Mouse (Mus musculus) granulocyte monocyte progenitor cell, adult 5-6 weeks (primary cell): Measurements from ENCODE around the gene Fpr-rs7. TPM values are rescaled to one million over a fixed set of nuclear protein-coding genes. Genes with fewer than 3 reads are reported as not detected.

Experiments used
- ATAC-seq: replicated peaks from 2 replicates; pipeline ENCODE4 v1.8.0; 2016; ENCODE audit warnings: mild to moderate bottlenecking, moderate TSS enrichment, inconsistent platforms; ENCODE audit not compliant: poor library complexity, severe bottlenecking
- total RNA-seq, 2 experiments: library from RNA; stranded (forward) in 1 of 2; stranded (reverse) in 1 of 2; fragments of 200-712, 200-1000 nt in 1 of 2; fragments of >200 nt in 1 of 2; fragmentation: Nextera tagmentation in 1 of 2; gene quantifications; 2 replicates each; pipeline ENCODE4 v1.2.3; 2014 to 2017

The Fpr-rs7 gene
- total RNA-seq (2014; fragmentation: Nextera tagmentation) (not detected in 2 replicates), total RNA-seq (2017) (not detected in 2 replicates)

DNA sequence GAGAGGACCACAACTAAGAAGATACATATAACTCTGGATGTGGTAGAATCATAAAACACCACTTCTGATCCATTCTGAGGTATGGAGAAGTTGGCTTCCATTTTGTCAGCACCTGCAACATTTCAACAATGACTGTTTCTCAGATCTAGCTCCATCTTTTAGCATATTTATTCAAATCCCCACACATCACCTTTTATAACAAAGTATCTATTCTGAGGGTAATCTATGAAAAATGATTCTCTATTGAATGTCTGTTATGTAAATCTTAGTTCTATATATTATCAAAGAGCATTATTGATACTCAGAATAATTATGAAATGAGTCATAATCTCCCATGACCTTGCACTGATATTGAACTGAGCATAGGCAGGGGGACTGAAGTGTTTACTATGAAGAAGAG lies at the start of gene Fpr-rs7:
Fpr-rs7 (minus strand) TSS at position 101 of the 400 bp plus-strand sequence.
- ATAC-seq: no peak

DNA sequence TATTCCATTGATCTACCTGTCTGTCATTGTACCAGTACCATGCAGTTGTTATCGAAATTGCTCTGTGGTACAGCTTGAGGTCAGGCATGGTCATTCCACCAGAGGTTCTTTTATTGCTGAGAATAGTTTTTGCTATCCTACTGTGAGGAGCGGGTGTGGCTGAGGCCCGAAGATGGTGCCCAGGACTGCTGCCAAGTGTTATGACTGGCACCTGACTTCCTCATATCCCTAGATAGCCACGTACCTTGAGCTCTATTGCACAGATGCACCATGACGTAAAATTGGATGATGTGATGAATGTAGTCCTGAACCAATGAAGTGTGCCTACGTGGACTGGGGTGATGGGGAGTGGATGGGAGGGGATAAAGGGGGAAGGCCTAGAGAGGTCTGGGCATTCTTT lies 39.9 kb downstream of the Fpr-rs7 start:
- no peak for ATAC-seq

DNA sequence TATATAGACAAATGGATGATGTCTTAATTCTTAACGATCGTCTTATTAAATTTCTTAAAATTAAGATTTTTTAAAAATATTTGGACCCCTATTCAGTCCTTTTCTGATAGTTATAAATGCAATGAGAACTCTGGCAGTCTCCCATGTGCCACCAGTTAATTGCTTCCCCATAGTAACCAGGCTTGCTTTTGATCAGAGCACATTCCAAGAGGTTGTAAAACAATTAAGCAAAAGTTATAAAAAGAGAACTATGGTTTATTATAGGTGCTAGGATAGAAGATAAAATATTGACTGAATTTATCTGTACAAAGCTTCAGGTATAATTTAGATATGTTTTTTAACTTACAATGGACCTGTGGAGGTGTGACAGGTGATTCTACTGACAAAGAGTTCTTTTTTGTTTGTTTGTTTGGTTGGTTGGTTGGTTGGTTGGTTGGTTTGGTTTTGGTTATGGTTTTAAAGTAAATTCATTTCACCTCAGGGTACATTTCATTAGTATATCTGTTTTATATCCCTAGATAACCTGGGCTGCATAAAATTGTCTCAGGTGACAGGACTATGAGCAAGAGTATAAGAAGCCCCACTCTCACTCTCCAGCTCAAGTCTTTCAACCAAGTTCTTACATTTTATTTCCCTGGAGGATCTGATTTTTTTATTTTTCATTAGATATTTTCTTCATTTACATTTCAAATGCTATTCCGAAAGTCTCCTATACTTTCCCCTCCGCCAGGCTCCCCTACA lies 42.2 kb downstream of the Fpr-rs7 start:
- ATAC-seq: no peak

Other genes with a start within 250 kb of the Fpr-rs7 start
- not detected in 2 replicates for gene Vmn2r104, start 65.9 kb downstream of the Fpr-rs7 start, total RNA-seq (2014; fragmentation: Nextera tagmentation)
- gene Vmn2r104, start 65.9 kb downstream of the Fpr-rs7 start, total RNA-seq (2017): not detected in 2 replicates
- not detected in 2 replicates for gene Fpr-rs6, start 68.9 kb upstream of the Fpr-rs7 start, total RNA-seq (2014; fragmentation: Nextera tagmentation)
- not detected in 2 replicates for gene Fpr-rs6, start 68.9 kb upstream of the Fpr-rs7 start, total RNA-seq (2017)
- gene Vmn2r105, start 120.8 kb upstream of the Fpr-rs7 start, total RNA-seq (2014; fragmentation: Nextera tagmentation): not detected in 2 replicates
- gene Vmn2r105, start 120.8 kb upstream of the Fpr-rs7 start, total RNA-seq (2017): not detected in 2 replicates
- gene Vmn2r106, start 171.3 kb upstream of the Fpr-rs7 start, total RNA-seq (2014; fragmentation: Nextera tagmentation): not detected in 2 replicates
- gene Vmn2r106, start 171.3 kb upstream of the Fpr-rs7 start, total RNA-seq (2017): not detected in 2 replicates
- not detected in 2 replicates for gene Vmn2r107, start 231.0 kb upstream of the Fpr-rs7 start, total RNA-seq (2014; fragmentation: Nextera tagmentation)
- not detected in 2 replicates for gene Vmn2r107, start 231.0 kb upstream of the Fpr-rs7 start, total RNA-seq (2017)